14 mouse cellular contexts compared by ENCODE assay signal in genomic region chr6:92921843-92922242, GRCm38 (mm10). TPM values are rescaled to one million over a fixed set of nuclear protein-coding genes. Genes with fewer than 3 reads are reported as not detected.
DNase-seq lines count a peak whose midpoint lies in the region; ATAC-seq and TF ChIP-seq lines count a peak whose summit lies in the region.
"Had no signal": no experiment of that assay in that cellular context is flagged by ENCODE, and none has a peak within 500 bp of the region (broad histone marks: within the 10 kb centered on the region; RNA-seq: fewer than 3 reads in every experiment).

No protein-coding gene starts in this region.

- no peak overlapping the region for H3K4me2 ChIP-seq in liver, embryonic 12.5 days
- 0 out of 2 replicates have a peak overlapping the region, but pooled peaks have one; percentile 23 for H3K4me2 ChIP-seq in heart, postnatal 0 days (ENCODE audit: low read depth, low read length)
- no peak overlapping the region for H3K4me2 ChIP-seq in kidney, embryonic 15.5 days
- no peak overlapping the region for H3K4me2 ChIP-seq in hindbrain, embryonic 14.5 days (replicated peaks)
- H3K4me2 ChIP-seq: lung, embryonic 15.5 days had no signal

- H3K9me3 ChIP-seq in liver, embryonic 12.5 days (replicated peaks): no peaks in the 10 kb centered on the region
- no peaks in the 10 kb centered on the region for H3K9me3 ChIP-seq in heart, postnatal 0 days (replicated peaks; ENCODE audit: control insufficient read depth, low read length)
- H3K9me3 ChIP-seq in kidney, embryonic 15.5 days (replicated peaks): no peaks in the 10 kb centered on the region
- H3K9me3 ChIP-seq in hindbrain, embryonic 14.5 days (ENCODE audit: control insufficient read depth, low read length): no peaks in the 10 kb centered on the region
- H3K9me3 ChIP-seq: lung, embryonic 15.5 days had no signal

- TF ChIP-seq POLR2A in liver, adult 2 months (IDR thresholded peaks at IDR 0.05; ENCODE audit: extremely low read depth, insufficient read depth, low read length): no peak

- no peak overlapping the region for H3K4me3 ChIP-seq in liver, adult 2 months (ENCODE audit: insufficient read depth, low read depth, low read length)
- H3K4me3 ChIP-seq in liver, embryonic 12.5 days: no peak overlapping the region
- H3K4me3 ChIP-seq in heart, postnatal 0 days (ENCODE audit: low read depth, low read length): 0 out of 2 replicates have a peak overlapping the region, but pooled peaks have one; percentile 11
- H3K4me3 ChIP-seq in kidney, embryonic 15.5 days (replicated peaks): no peak overlapping the region
- no peak overlapping the region for H3K4me3 ChIP-seq in hindbrain, embryonic 14.5 days (replicated peaks; ENCODE audit: low read length)
- H3K4me3 ChIP-seq: lung, embryonic 15.5 days had no signal

- no peaks in the 10 kb centered on the region for H3K79me2 ChIP-seq in liver, adult 2 months (ENCODE audit: control insufficient read depth, insufficient read depth, low read length)

- H3K9ac ChIP-seq in liver, adult 2 months (ENCODE audit: low read depth, low read length): no peak overlapping the region
- H3K9ac ChIP-seq in liver, embryonic 12.5 days: no peak overlapping the region
- H3K9ac ChIP-seq in heart, postnatal 0 days (replicated peaks; ENCODE audit: low read depth, low read length): no peak overlapping the region; the same call in 1 of the 2 replicates
- no peak overlapping the region for H3K9ac ChIP-seq in kidney, embryonic 15.5 days
- no peak overlapping the region for H3K9ac ChIP-seq in hindbrain, embryonic 14.5 days
- H3K9ac ChIP-seq: lung, embryonic 15.5 days had no signal

- TF ChIP-seq CTCF in liver, adult 2 months (IDR thresholded peaks at IDR 0.05; ENCODE audit: low read depth, low read length): no peak
- no peak for TF ChIP-seq CTCF in heart, postnatal 0 days (IDR thresholded peaks at IDR 0.05; ENCODE audit: low read depth)

- H3K36me3 ChIP-seq in liver, adult 2 months (ENCODE audit: control insufficient read depth, insufficient read depth, low read length): no peaks in the 10 kb centered on the region
- H3K36me3 ChIP-seq in liver, embryonic 12.5 days: no peaks in the 10 kb centered on the region
- peaks cover 12% of the 10 kb centered on the region for H3K36me3 ChIP-seq in heart, postnatal 0 days (replicated peaks; ENCODE audit: control insufficient read depth, insufficient read depth, low read length)
- H3K36me3 ChIP-seq in kidney, embryonic 15.5 days: peaks cover 25% of the 10 kb centered on the region
- no peaks in the 10 kb centered on the region for H3K36me3 ChIP-seq in hindbrain, embryonic 14.5 days (replicated peaks; ENCODE audit: control insufficient read depth, insufficient read depth)
- H3K36me3 ChIP-seq: lung, embryonic 15.5 days had no signal

- no peaks in the 10 kb centered on the region for H3K4me1 ChIP-seq in liver, adult 2 months (ENCODE audit: control insufficient read depth, insufficient read depth, low read length)
- no peaks in the 10 kb centered on the region for H3K4me1 ChIP-seq in liver, embryonic 12.5 days
- peaks cover 40% of the 10 kb centered on the region for H3K4me1 ChIP-seq in heart, postnatal 0 days (ENCODE audit: control insufficient read depth, insufficient read depth)
- H3K4me1 ChIP-seq in kidney, embryonic 15.5 days: peaks cover 45% of the 10 kb centered on the region
- no peaks in the 10 kb centered on the region for H3K4me1 ChIP-seq in hindbrain, embryonic 14.5 days (replicated peaks; ENCODE audit: control insufficient read depth, insufficient read depth, low read length)

- ATAC-seq in liver, embryonic 12.5 days: no peak
- ATAC-seq in heart, postnatal 0 days (ENCODE audit: insufficient read depth, low read depth): peak; percentile 49; the same call in 1 of the 2 replicates
- ATAC-seq in kidney, embryonic 15.5 days (replicated peaks; ENCODE audit: low FRiP score): peak; percentile 83
- no peak for ATAC-seq in hindbrain, embryonic 14.5 days (ENCODE audit: low FRiP score)

- no peak overlapping the region for H3K27ac ChIP-seq in liver, adult 2 months (replicated peaks; ENCODE audit: insufficient read depth, low read depth, low read length)
- H3K27ac ChIP-seq in liver, embryonic 12.5 days: no peak overlapping the region
- peak overlapping the region; percentile 79 for H3K27ac ChIP-seq in heart, postnatal 0 days (ENCODE audit: low read depth)
- H3K27ac ChIP-seq in kidney, embryonic 15.5 days: peak overlapping the region; percentile 72
- H3K27ac ChIP-seq in hindbrain, embryonic 14.5 days: no peak overlapping the region
- H3K27ac ChIP-seq: lung, embryonic 15.5 days had no signal

- TF ChIP-seq EP300 in heart, postnatal 0 days (IDR thresholded peaks at IDR 0.05; ENCODE audit: low read depth): no peak

- peak; percentile 39 for DNase-seq in liver, adult 2 months (ENCODE audit: extremely low read depth, low read depth, low spot score)
- DNase-seq in heart, postnatal 0 days (ENCODE audit: low spot score): no peak
- DNase-seq in lung, postnatal 4 days: peak; percentile 28 to 51
- no peak for DNase-seq in hindbrain, embryonic 14.5 days (ENCODE audit: low spot score)
- no peak for DNase-seq in spleen, adult 12 weeks (ENCODE audit: low spot score)
- DNase-seq: thymus, postnatal 14 days had no signal

- WGBS in liver, adult 2 months: 27% methylated on average over 4 of the region's 4 CpGs
- 31% methylated on average over 4 of the region's 4 CpGs for WGBS in liver, embryonic 12.5 days (ENCODE audit: insufficient replicate concordance)
- 5% methylated on average over 4 of the region's 4 CpGs for WGBS in heart, postnatal 0 days
- WGBS in kidney, embryonic 15.5 days: 16% methylated on average over 4 of the region's 4 CpGs
- 62% methylated on average over 4 of the region's 4 CpGs for WGBS in hindbrain, embryonic 14.5 days

- H3K27me3 ChIP-seq in liver, adult 2 months (ENCODE audit: control insufficient read depth, insufficient read depth, low read length): no peaks in the 10 kb centered on the region
- H3K27me3 ChIP-seq in liver, embryonic 12.5 days (replicated peaks): no peaks in the 10 kb centered on the region
- no peaks in the 10 kb centered on the region for H3K27me3 ChIP-seq in heart, postnatal 0 days (ENCODE audit: control insufficient read depth, insufficient read depth, low read length)
- H3K27me3 ChIP-seq in kidney, embryonic 15.5 days: no peaks in the 10 kb centered on the region
- no peaks in the 10 kb centered on the region for H3K27me3 ChIP-seq in hindbrain, embryonic 14.5 days (ENCODE audit: control insufficient read depth, insufficient read depth, low read length)
- H3K27me3 ChIP-seq: lung, embryonic 15.5 days had no signal

RNA-seq across cellular contexts. Expression of gene Adamts9, which starts 21.4 kb away (rescaled TPM):
- 1.9 and 2.1 TPM in 2 replicates for total RNA-seq in liver, adult 2 months (2014; rRNA removed)
- polyA plus RNA-seq in liver, adult 2 months (2012; rRNA removed): 0.43 and 0.60 TPM in 2 replicates
- 2.0 and 2.3 TPM in 2 replicates for polyA plus RNA-seq in liver, embryonic 12.5 days (2016; fragmentation: Nextera tagmentation; extraction: Ambion mirVana)
- 27.8 and 35.5 TPM in 2 replicates for total RNA-seq in heart, postnatal 0 days (2014; rRNA removed; ENCODE audit: low replicate concordance)
- 3.9 TPM in 2 replicates for polyA plus RNA-seq in heart, postnatal 0 days (2015; fragmentation: Nextera tagmentation; extraction: Ambion mirVana)
- polyA plus RNA-seq in kidney, embryonic 15.5 days (2015; fragmentation: Nextera tagmentation; extraction: Ambion mirVana): 13.2 and 14.2 TPM in 2 replicates
- 1.4 and 2.1 TPM in 2 replicates for polyA plus RNA-seq in hindbrain, embryonic 14.5 days (2014; fragmentation: Nextera tagmentation; extraction: Ambion mirVana)
- total RNA-seq: common myeloid progenitor, adult 5-6 weeks had no signal

RNA-seq across cellular contexts. Expression of gene Gm15737, which starts 52.7 kb away (rescaled TPM):
- total RNA-seq in liver, adult 2 months (2014; rRNA removed): not detected in 2 replicates
- polyA plus RNA-seq in liver, adult 2 months (2012; rRNA removed): not detected in 2 replicates
- polyA plus RNA-seq in liver, embryonic 12.5 days (2016; fragmentation: Nextera tagmentation; extraction: Ambion mirVana): 0.02 TPM in 1 of 2 replicates, not detected in the other
- total RNA-seq in heart, postnatal 0 days (2014; rRNA removed; ENCODE audit: low replicate concordance): 0.15 and 0.35 TPM in 2 replicates
- 0.26 TPM in 2 replicates for polyA plus RNA-seq in heart, postnatal 0 days (2015; fragmentation: Nextera tagmentation; extraction: Ambion mirVana)
- 0.06 and 0.08 TPM in 2 replicates for polyA plus RNA-seq in kidney, embryonic 15.5 days (2015; fragmentation: Nextera tagmentation; extraction: Ambion mirVana)
- polyA plus RNA-seq in hindbrain, embryonic 14.5 days (2014; fragmentation: Nextera tagmentation; extraction: Ambion mirVana): 0.05 TPM in 1 of 2 replicates, not detected in the other
- total RNA-seq: common myeloid progenitor, adult 5-6 weeks; hematopoietic stem cell, adult 5-6 weeks; left cerebral cortex, postnatal 36 days; monocyte, adult 5-6 weeks had no signal
- polyA plus RNA-seq: spleen, adult 2 months had no signal

Comparison
In these comparisons a context has a peak if more than half of its experiments do, and no peak if none do; other contexts are left out.
1. DNase-seq: peak in liver, adult 2 months (single experiment) and lung, postnatal 4 days (2 of 2); none in heart, postnatal 0 days (single experiment), hindbrain, embryonic 14.5 days (single experiment) and spleen, adult 12 weeks (single experiment).
2. H3K27ac ChIP-seq: peak in heart, postnatal 0 days (single experiment) and kidney, embryonic 15.5 days (single experiment); none in liver, adult 2 months (single experiment), liver, embryonic 12.5 days (single experiment) and hindbrain, embryonic 14.5 days (single experiment).
3. ATAC-seq: peak in heart, postnatal 0 days (single experiment) and kidney, embryonic 15.5 days (single experiment); none in liver, embryonic 12.5 days (single experiment) and hindbrain, embryonic 14.5 days (single experiment).